Mouse (Mus musculus) liver, postnatal 0 days (tissue): ENCODE data around the gene Rwdd3.

ENCODE experiments used
- CTCF ChIP-seq: sonication (generic); IDR thresholded peaks from 2 replicates; pipeline ENCODE4 v1.5.1; 2016; ENCODE audit warnings: antibody characterized with exemption, low read depth
- EP300 ChIP-seq: IDR thresholded peaks from 2 replicates; pipeline ENCODE4 v1.6.1; 2016; ENCODE audit warnings: antibody characterized with exemption, low read depth, mild to moderate bottlenecking

DNA sequence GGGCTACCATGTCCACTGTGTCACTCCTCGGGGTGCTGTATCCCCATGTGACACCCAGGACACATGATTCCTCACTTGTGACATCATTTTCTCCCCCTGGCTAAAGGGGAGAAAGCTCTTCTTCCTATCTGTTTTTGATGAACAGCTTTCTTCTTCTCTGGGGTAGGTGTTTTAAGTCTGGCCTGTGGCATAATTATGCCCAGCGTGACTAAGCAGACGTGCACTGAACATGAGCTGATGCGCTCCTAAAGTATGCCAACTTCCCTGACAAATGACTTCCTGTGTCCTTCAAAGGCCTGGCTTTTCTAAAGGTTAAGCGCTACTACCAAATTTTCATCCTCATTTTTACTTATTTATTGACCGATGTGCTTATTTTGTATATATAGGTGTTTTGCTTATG is 45.5 kb upstream of the Rwdd3 start:
- TF ChIP-seq EP300 (no peak), CTCF (no peak)
